8 mouse cellular contexts compared by ENCODE assay signal in genomic region chr14:118005697-118006096, GRCm38 (mm10). TPM values are rescaled to one million over a fixed set of nuclear protein-coding genes. Genes with fewer than 3 reads are reported as not detected.
DNase-seq lines count a peak whose midpoint lies in the region; ATAC-seq lines count a peak whose summit lies in the region.

No protein-coding gene starts in this region.

- WGBS in embryonic facial prominence, embryonic 10.5 days, result 34% methylated on average over 5 of the region's 5 CpGs
- 4% methylated on average over 5 of the region's 5 CpGs for WGBS in large intestine, adult 2 months
- WGBS in stomach, embryonic 16.5 days, result 11% methylated on average over 5 of the region's 5 CpGs

- H3K9me3 ChIP-seq in embryonic facial prominence, embryonic 10.5 days, result no peaks in the 10 kb centered on the region
- H3K9me3 ChIP-seq in stomach, embryonic 16.5 days (replicated peaks; ENCODE audit: control insufficient read depth, low read length), result no peaks in the 10 kb centered on the region

- no peaks in the 10 kb centered on the region for H3K36me3 ChIP-seq in embryonic facial prominence, embryonic 10.5 days (replicated peaks)
- H3K36me3 ChIP-seq in stomach, embryonic 16.5 days (ENCODE audit: control insufficient read depth, insufficient read depth, low read length), result no peaks in the 10 kb centered on the region

- DNase-seq in cerebellum, adult 11 months, result peak; percentile 5
- no peak for DNase-seq in cerebellum, adult 11-12 months
- peak; percentile 33 for DNase-seq in Muller cell, postnatal 12 days (ENCODE audit: inconsistent ontology term)
- peak; percentile 43 for DNase-seq in embryonic facial prominence, embryonic 10.5 days (ENCODE audit: low spot score)
- DNase-seq in heart, postnatal 4 days, result peak; percentile 72
- DNase-seq in large intestine, adult 2 months (ENCODE audit: low read depth, low spot score), result peak; percentile 21

- ATAC-seq in megakaryocyte progenitor cell, adult 5-6 weeks (replicated peaks; ENCODE audit: poor library complexity), result peak; percentile 86
- ATAC-seq in stomach, embryonic 16.5 days (ENCODE audit: insufficient read depth, low FRiP score), result peak; percentile 52; the same call in 1 of the 2 replicates

- H3K27me3 ChIP-seq in embryonic facial prominence, embryonic 10.5 days (replicated peaks; ENCODE audit: low read depth, poor library complexity, severe bottlenecking), result peaks cover 27% of the 10 kb centered on the region
- peaks cover 3% of the 10 kb centered on the region; the same call in 1 of the 2 replicates for H3K27me3 ChIP-seq in stomach, embryonic 16.5 days (ENCODE audit: control insufficient read depth, insufficient read depth, low read length)

- no peak overlapping the region for H3K9ac ChIP-seq in stomach, embryonic 16.5 days (ENCODE audit: low read length)

- no peak overlapping the region for H3K27ac ChIP-seq in embryonic facial prominence, embryonic 10.5 days (replicated peaks)
- H3K27ac ChIP-seq in stomach, embryonic 16.5 days (ENCODE audit: low read length), result no peak overlapping the region

- no peak overlapping the region for H3K4me3 ChIP-seq in embryonic facial prominence, embryonic 10.5 days
- no peak overlapping the region for H3K4me3 ChIP-seq in stomach, embryonic 16.5 days (replicated peaks; ENCODE audit: low read length)

- H3K4me2 ChIP-seq in stomach, embryonic 16.5 days (ENCODE audit: low read depth, low read length), result no peak overlapping the region

- H3K4me1 ChIP-seq in embryonic facial prominence, embryonic 10.5 days, result peaks cover 15% of the 10 kb centered on the region
- peaks cover 12% of the 10 kb centered on the region; the same call in 1 of the 2 replicates for H3K4me1 ChIP-seq in stomach, embryonic 16.5 days (ENCODE audit: control insufficient read depth, insufficient read depth, low read length)

RNA-seq across cellular contexts. Expression of gene Dct, which starts 46.3 kb away (rescaled TPM):
- polyA plus RNA-seq in embryonic facial prominence, embryonic 10.5 days (2016; fragmentation: Nextera tagmentation; extraction: Ambion mirVana), result 4.3 and 5.7 TPM in 2 replicates
- 1 to 10 TPM; 5.0 to 6.0 TPM for total RNA-seq in heart, postnatal 4 days (2021)
- 0.22 and 0.25 TPM in 2 replicates for polyA plus RNA-seq in large intestine, adult 2 months (2012; rRNA removed)
- 0.10 TPM in 1 of 2 replicates, not detected in the other for total RNA-seq in megakaryocyte progenitor cell, adult 5-6 weeks (2015)
- 0.10 TPM in 1 of 2 replicates, not detected in the other for total RNA-seq in megakaryocyte progenitor cell, adult 5-6 weeks (2017)
- polyA plus RNA-seq in stomach, embryonic 16.5 days (2015; fragmentation: Nextera tagmentation; extraction: Ambion mirVana), result 1.0 and 1.2 TPM in 2 replicates
